Mouse (Mus musculus) kidney, embryonic 16.5 days (tissue): ENCODE data around the gene Fancd2os. TPM values are rescaled to one million over a fixed set of nuclear protein-coding genes. Genes with fewer than 3 reads are reported as not detected.

Experiments used
- ATAC-seq: fragments of 200-750 bp; cut with Nextera tagmentation; 2 replicates; pipeline ENCODE4 v1.8.0; 2017; ENCODE audit warnings: moderate TSS enrichment; ENCODE audit not compliant: low FRiP score, low TSS enrichment
- H3K27ac ChIP-seq: fragments of 300-500 bp; sonication (generic); 2 replicates; pipeline ENCODE4 v1.5.1; 2014; ENCODE audit warnings: low read length
- H3K27me3 ChIP-seq: fragments of 300-500 bp; sonication (generic); 2 replicates; pipeline ENCODE4 v1.6.1; 2014; ENCODE audit warnings: low read length, control low read depth, mixed read lengths; ENCODE audit not compliant: insufficient read depth
- H3K36me3 ChIP-seq: fragments of 300-500 bp; sonication (generic); 2 replicates; pipeline ENCODE4 v1.6.1; 2014; ENCODE audit warnings: low read length, control low read depth, mixed read lengths; ENCODE audit not compliant: insufficient read depth
- H3K4me1 ChIP-seq: fragments of 300-500 bp; sonication (generic); 2 replicates; pipeline ENCODE4 v1.6.1; 2014; ENCODE audit warnings: low read length, control low read depth, mixed read lengths; ENCODE audit not compliant: insufficient read depth
- H3K4me2 ChIP-seq: fragments of 300-500 bp; sonication (generic); replicated peaks from 2 replicates; pipeline ENCODE4 v1.6.1; 2014; ENCODE audit warnings: low read depth, low read length
- H3K4me3 ChIP-seq: fragments of 300-500 bp; sonication (generic); 2 replicates; pipeline ENCODE4 v1.5.1; 2014; ENCODE audit warnings: mild to moderate bottlenecking, low read length
- H3K9ac ChIP-seq: fragments of 300-500 bp; sonication (generic); replicated peaks from 2 replicates; pipeline ENCODE4 v1.6.1; 2014; ENCODE audit warnings: low read length
- H3K9me3 ChIP-seq: fragments of 300-500 bp; sonication (generic); 2 replicates; pipeline ENCODE4 v1.6.1; 2016; ENCODE audit warnings: low read length, control low read depth
- WGBS: fragments of 180-500 bp; shearing (Covaris S2); extraction: QIAGEN DNeasy Blood & Tissue Kit; methylation state at CpG from one replicate; pipeline ENCODE4 v1.1.7; 2014; 5-methylcytosine and 5-hydroxymethylcytosine counted together
- polyA plus RNA-seq: library from polyadenylated mRNA; unstranded; fragments of >200 nt; fragmentation: Nextera tagmentation; extraction: Ambion mirVana; gene quantifications from 2 replicates; pipeline ENCODE4 v1.2.1, GENCODE M21; 2015

The Fancd2os gene
- polyA plus RNA-seq, 1 experiment from 2014 or later, result 1.1 TPM

DNA sequence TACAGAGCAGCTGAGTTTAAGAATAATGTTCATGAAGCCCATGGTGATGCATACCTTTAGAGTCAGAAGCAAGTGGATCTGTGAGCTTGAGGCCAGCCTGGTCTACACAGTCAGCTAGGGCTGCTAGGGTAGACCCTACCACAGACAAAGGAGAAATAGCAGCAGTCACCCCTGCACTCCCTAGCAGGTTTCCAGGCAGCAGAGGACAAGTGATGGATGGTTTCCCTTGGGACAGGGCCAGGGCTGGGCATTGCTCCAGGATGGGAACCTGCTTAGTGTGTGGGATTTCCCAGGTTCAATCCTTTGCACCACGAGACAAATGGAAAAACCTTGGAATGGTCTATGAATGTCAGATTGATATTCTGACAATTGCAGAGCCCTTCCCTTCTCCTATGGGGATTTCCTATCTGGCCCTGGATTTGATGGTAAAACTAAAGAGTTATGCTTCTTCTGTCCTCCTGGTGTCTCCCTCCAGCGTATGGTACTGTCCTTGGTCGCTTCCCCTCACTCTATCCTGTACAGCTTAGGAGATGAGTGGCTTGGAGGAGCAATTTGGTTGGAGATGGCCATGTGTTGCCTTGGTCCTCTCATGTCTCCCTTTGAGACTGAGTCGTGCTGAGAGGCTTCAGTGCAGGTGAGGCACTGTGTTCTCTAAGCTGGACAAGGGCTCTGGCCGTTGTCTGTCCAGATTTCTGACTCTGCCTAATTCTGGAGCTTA lies 13.9 kb downstream of the Fancd2os start:
- H3K4me1 ChIP-seq, result no peaks in the 10 kb centered on the region
- H3K4me3 ChIP-seq, result no peak overlapping the region
- no peak overlapping the region for H3K9ac ChIP-seq
- no peaks in the 10 kb centered on the region for H3K27me3 ChIP-seq
- 66% methylated on average over 5 of the region's 5 CpGs for WGBS
- H3K9me3 ChIP-seq, result no peaks in the 10 kb centered on the region
- H3K27ac ChIP-seq, result no peak overlapping the region
- no peaks in the 10 kb centered on the region for H3K36me3 ChIP-seq
- no peak overlapping the region for H3K4me2 ChIP-seq
- peak; percentile 73 for ATAC-seq

DNA sequence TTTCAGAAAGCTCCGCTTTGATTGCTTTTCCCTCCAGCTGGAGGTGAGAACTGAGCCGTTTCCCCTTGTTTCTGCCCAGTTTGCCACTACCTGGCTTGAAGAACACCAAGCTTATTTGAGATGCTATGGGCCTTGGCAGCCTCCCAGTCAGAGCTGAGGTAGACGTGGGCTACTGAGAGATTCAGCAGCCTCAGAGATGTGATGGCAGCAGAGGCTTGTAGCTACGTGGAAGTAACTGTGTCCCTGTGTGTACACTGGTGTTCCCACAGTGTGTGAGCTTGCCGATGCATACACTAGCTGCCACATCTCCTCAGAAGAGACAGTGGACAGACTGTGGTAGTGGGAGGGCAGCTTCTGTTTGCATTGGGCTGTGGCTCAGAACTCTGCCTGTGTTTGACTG lies 15.4 kb downstream of the Fancd2os start:
- H3K4me1 ChIP-seq, result no peaks in the 10 kb centered on the region
- H3K27ac ChIP-seq, result no peak overlapping the region
- H3K9me3 ChIP-seq, result no peaks in the 10 kb centered on the region
- no peaks in the 10 kb centered on the region for H3K27me3 ChIP-seq
- H3K9ac ChIP-seq, result no peak overlapping the region
- no peak for ATAC-seq
- H3K4me2 ChIP-seq, result no peak overlapping the region
- H3K36me3 ChIP-seq, result no peaks in the 10 kb centered on the region
- no peak overlapping the region for H3K4me3 ChIP-seq
- WGBS, result 83% methylated on average over 5 of the region's 5 CpGs

DNA sequence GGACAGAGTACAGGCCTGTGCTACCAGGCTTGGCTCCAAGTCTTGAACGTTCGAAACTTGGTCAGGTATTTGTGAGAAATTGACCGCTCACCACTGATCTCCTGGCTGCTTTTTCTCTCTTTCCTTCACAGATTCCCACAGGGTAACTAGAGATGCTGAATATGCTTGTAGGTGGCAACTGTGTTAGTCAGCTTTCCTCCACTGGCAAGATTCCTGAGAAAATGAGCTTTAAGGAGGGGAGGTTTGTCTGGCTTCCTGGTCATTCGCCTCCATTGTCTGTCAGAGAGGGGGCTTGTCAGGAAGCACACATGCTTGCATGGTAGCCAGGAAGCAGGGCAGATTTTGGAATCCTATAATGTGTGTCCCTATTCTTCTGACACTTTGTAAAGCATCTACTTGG lies 17.5 kb downstream of the Fancd2os start:
- H3K9me3 ChIP-seq, result no peaks in the 10 kb centered on the region
- no peak overlapping the region for H3K4me2 ChIP-seq
- no peak overlapping the region for H3K27ac ChIP-seq
- H3K4me1 ChIP-seq, result no peaks in the 10 kb centered on the region
- ATAC-seq, result no peak
- H3K9ac ChIP-seq, result no peak overlapping the region
- WGBS, result 89% methylated on average over 4 of the region's 4 CpGs
- no peaks in the 10 kb centered on the region for H3K27me3 ChIP-seq
- H3K36me3 ChIP-seq, result peaks cover 4% of the 10 kb centered on the region; the same call in 1 of the 2 replicates
- H3K4me3 ChIP-seq, result no peak overlapping the region

DNA sequence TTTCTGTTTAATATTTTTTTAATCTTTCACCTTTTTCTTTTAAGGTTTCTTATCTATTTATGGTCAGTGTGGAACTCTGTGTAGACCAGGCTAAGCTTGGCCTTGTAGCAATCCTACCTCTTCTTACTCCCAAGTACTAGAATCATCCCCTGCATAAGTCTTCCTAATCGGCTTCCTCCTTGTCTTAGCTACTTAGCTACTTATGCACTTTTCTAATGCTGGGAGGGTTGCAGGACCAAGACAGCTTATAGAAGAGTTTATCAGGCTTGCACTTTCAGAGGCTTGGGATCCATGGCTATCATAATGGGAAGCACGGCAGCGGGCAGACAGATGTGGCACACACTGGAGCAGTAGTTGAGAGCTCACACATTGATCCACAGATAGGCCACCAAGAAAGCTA lies 21.2 kb downstream of the Fancd2os start:
- 98% methylated on average over 3 of the region's 3 CpGs for WGBS
- no peaks in the 10 kb centered on the region for H3K9me3 ChIP-seq

DNA sequence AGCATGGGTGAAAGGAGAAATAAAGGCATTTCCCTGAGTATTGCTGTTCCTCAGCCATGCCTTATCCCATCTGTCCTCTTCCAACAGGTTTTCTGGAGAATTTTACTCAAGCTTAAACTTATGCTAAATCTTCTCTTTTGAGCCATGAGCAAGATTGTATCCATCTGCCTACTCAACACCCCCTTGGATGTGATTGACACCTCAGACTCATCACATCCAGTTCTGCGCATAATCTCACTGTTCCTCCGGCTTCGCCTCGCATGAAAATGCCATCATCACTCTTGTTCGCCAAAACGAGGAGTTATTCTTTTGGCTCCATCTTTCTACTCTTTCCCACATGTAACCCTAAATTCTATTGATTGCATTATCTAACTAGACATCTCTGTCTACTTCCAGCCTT lies 24.5 kb downstream of the Fancd2os start:
- H3K27me3 ChIP-seq, result no peaks in the 10 kb centered on the region
- H3K4me2 ChIP-seq, result no peak overlapping the region
- WGBS, result 98% methylated on average over 6 of the region's 6 CpGs
- H3K4me3 ChIP-seq, result no peak overlapping the region
- H3K9me3 ChIP-seq, result no peaks in the 10 kb centered on the region
- peaks cover 18% of the 10 kb centered on the region for H3K36me3 ChIP-seq
- no peak for ATAC-seq
- H3K4me1 ChIP-seq, result no peaks in the 10 kb centered on the region
- no peak overlapping the region for H3K9ac ChIP-seq
- no peak overlapping the region for H3K27ac ChIP-seq

More for the DNA sequence above, 21.2 kb downstream of the Fancd2os start:
- H3K4me3 ChIP-seq, result no peak overlapping the region
- no peak for ATAC-seq
- no peak overlapping the region for H3K27ac ChIP-seq
- no peaks in the 10 kb centered on the region for H3K4me1 ChIP-seq
- H3K36me3 ChIP-seq, result peaks cover 13% of the 10 kb centered on the region
- no peak overlapping the region for H3K4me2 ChIP-seq
- no peaks in the 10 kb centered on the region for H3K27me3 ChIP-seq
- no peak overlapping the region for H3K9ac ChIP-seq

DNA sequence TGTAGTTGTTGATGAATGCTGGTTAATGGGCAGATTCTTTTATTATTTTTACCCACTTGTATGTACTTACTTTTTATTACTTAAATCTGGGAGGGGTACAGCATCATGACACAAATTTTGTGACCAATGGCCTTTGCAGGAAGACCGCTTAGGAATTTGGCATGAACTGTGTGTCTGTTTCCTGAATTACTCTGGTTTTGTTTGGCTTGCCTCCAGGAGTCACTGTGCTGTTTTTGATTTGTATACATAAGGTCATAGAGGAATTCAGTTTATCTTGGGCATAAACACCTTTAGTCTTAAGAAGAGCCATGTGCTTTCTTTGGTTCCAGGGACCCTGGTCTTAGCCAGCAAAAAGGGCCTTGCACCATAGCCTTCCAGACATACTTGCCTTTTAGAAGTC lies 36.0 kb downstream of the Fancd2os start:
- no peak for ATAC-seq
- 67% methylated on average over 1 of the region's 1 CpGs for WGBS
- H3K4me3 ChIP-seq, result no peak overlapping the region
- no peaks in the 10 kb centered on the region for H3K27me3 ChIP-seq
- H3K27ac ChIP-seq, result no peak overlapping the region
- no peak overlapping the region for H3K4me2 ChIP-seq
- 0 out of 2 replicates have a peak, but pooled peaks cover 9% of the 10 kb centered on the region for H3K36me3 ChIP-seq
- H3K9me3 ChIP-seq, result no peaks in the 10 kb centered on the region
- no peak overlapping the region for H3K9ac ChIP-seq
- H3K4me1 ChIP-seq, result no peaks in the 10 kb centered on the region

DNA sequence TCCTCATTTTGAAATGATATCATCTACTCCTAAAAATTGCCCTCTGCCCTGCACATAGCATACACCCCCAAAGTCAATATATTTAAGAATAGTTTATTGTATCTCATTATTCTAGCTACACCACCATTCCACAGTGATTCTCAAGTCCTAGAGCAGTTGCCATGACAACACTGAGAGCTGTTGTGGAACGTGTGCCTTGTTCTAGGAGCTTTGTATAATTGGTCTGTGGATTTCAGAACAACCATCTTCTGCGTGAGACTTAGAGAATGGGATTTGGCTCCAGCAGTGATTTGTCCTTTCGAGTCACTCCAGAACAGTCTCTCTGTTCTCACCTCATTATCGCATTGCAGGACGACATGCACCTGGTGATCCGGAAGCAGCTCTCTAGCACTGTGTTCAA lies 40.8 kb downstream of the Fancd2os start:
- H3K4me3 ChIP-seq, result no peak overlapping the region
- WGBS, result 88% methylated on average over 6 of the region's 6 CpGs
- no peak overlapping the region for H3K9ac ChIP-seq

More for the DNA sequence above, 40.8 kb downstream of the Fancd2os start:
- Histone ChIP-seq H3K4me1 (no peaks in the 10 kb centered on the region), H3K27ac (no peak overlapping the region), H3K27me3 (no peaks in the 10 kb centered on the region), H3K4me2 (no peak overlapping the region), H3K36me3 (no peaks in the 10 kb centered on the region), H3K9me3 (no peaks in the 10 kb centered on the region)
- ATAC-seq, result no peak

Other genes starting within 250 kb of the Fancd2os start
- gene Tada3, start 222.8 kb downstream of the Fancd2os start, polyA plus RNA-seq, result 63.5 and 66.7 TPM in 2 replicates
- gene Arpc4, start 222.6 kb downstream of the Fancd2os start, polyA plus RNA-seq, result 401 and 410 TPM in 2 replicates
- 3.4 and 4.4 TPM in 2 replicates for gene Ttll3, start 211.5 kb downstream of the Fancd2os start, polyA plus RNA-seq
- gene Rpusd3, start 181.4 kb downstream of the Fancd2os start, polyA plus RNA-seq, result 31.5 and 31.7 TPM in 2 replicates
- gene Cidec, start 165.0 kb downstream of the Fancd2os start, polyA plus RNA-seq, result not detected in 2 replicates
- gene Jagn1, start 158.1 kb downstream of the Fancd2os start, polyA plus RNA-seq, result 115 and 121 TPM in 2 replicates
- gene Il17re, start 142.2 kb downstream of the Fancd2os start, polyA plus RNA-seq, result 10.0 and 10.1 TPM in 2 replicates
- gene Il17rc, start 129.3 kb downstream of the Fancd2os start, polyA plus RNA-seq, result 18.2 and 31.0 TPM in 2 replicates
- gene Creld1, start 117.4 kb downstream of the Fancd2os start, polyA plus RNA-seq, result 43.4 and 45.8 TPM in 2 replicates
- 0.97 and 0.99 TPM in 2 replicates for gene Prrt3, start 98.8 kb downstream of the Fancd2os start, polyA plus RNA-seq
- gene Emc3, start 69.1 kb downstream of the Fancd2os start, polyA plus RNA-seq, result 120 and 122 TPM in 2 replicates
- 10.7 and 12.0 TPM in 2 replicates for gene Fancd2, start 69.0 kb downstream of the Fancd2os start, polyA plus RNA-seq
- gene Brk1, start 4.1 kb upstream of the Fancd2os start, polyA plus RNA-seq, result 221 and 224 TPM in 2 replicates
- gene Vhl, start 23.2 kb upstream of the Fancd2os start, polyA plus RNA-seq, result 34.0 and 40.7 TPM in 2 replicates
- 4.4 and 5.6 TPM in 2 replicates for gene Irak2, start 37.8 kb upstream of the Fancd2os start, polyA plus RNA-seq
- gene Tatdn2, start 96.3 kb upstream of the Fancd2os start, polyA plus RNA-seq, result 0.72 and 0.95 TPM in 2 replicates
- gene Ghrl, start 119.2 kb upstream of the Fancd2os start, polyA plus RNA-seq, result 0.53 TPM in 1 of 2 replicates, not detected in the other
- 274 and 297 TPM in 2 replicates for gene Sec13, start 140.0 kb upstream of the Fancd2os start, polyA plus RNA-seq